Mouse (Mus musculus): ENCODE results near the gene Nucb1.

DNA sequence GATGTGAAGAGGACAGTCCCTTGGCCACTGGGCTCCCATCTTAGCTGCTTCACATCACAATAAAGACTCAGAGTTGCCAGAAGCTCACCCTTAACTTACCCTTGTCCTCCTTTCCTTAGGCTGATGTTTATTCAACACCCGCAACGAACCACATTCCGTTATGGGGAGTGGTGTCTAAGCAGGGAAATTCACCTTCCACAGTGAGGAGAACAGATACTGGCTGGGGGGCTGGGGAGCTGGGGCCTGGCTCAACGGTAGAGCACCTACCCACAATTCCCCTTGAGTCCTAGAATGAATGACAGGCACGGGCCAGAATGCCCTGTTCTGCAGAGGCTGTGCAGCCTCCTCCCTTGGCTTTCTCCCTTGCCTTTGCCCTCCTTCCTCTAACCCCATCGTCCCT, 48.7 kb upstream of the Nucb1 start:
- TF ChIP-seq POLR2A (IDR thresholded peaks at IDR 0.05; ENCODE audit: insufficient read length, low read depth) (no peak), POLR2AphosphoS2 (IDR thresholded peaks at IDR 0.05; ENCODE audit: insufficient read length, low read depth) (no peak), SRF (IDR thresholded peaks at IDR 0.05; ENCODE audit: control insufficient read depth, insufficient read length, low read depth) (no peak), MYOD1 (IDR thresholded peaks at IDR 0.05; ENCODE audit: control insufficient read depth in 1 of 3, insufficient read length in 2 of 3, low read depth in 2 of 3) (no peak), USF1 (IDR thresholded peaks at IDR 0.05; ENCODE audit: low read depth) (no peak), MYOG (IDR thresholded peaks at IDR 0.05; ENCODE audit: control insufficient read depth in 1 of 3, insufficient read depth in 1 of 3, insufficient read length in 2 of 3, low read depth in 2 of 3) (no peak), REST (IDR thresholded peaks at IDR 0.05; ENCODE audit: insufficient read depth, insufficient read length) (no peak), MAX (IDR thresholded peaks at IDR 0.05; ENCODE audit: low read depth) (no peak), TCF3 (IDR thresholded peaks at IDR 0.05; ENCODE audit: insufficient read length, low read depth) (no peak), TCF12 (IDR thresholded peaks at IDR 0.05; ENCODE audit: insufficient read depth, poor library complexity, severe bottlenecking) (no peak), CEBPB (IDR thresholded peaks at IDR 0.05; ENCODE audit: insufficient read depth, poor library complexity, severe bottlenecking) (no peak), E2F4 (IDR thresholded peaks at IDR 0.05; ENCODE audit: insufficient read depth) (no peak)
